Mouse (Mus musculus): ENCODE measurements around the gene Ptch2. TPM values are rescaled to one million over a fixed set of nuclear protein-coding genes. Genes with fewer than 3 reads are reported as not detected.

Gene Ptch2
- total RNA-seq, 2 experiments from 2014 or later, result 1.4 to 3.0 TPM

DNA sequence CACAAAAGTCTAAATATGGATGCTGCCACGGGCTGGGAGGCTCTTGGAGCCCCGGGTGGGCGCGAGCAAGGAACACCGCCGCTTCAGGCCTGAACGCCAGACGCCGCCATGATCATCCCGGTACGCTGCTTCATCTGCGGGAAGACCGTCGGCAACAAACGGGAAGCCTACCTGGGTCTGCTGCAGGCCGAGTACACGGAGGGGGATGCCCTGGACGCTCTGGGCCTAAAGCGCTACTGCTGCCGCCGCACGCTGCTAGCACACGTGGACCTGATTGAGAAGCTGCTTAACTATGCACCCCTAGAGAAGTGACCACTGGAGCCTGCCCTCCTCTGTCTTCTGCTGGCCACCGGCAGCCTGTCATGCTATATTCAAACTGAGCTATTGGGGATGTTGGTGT, 52.9 kb downstream of the Ptch2 start:
- DNase-seq (ENCODE audit: extremely low spot score in 1 of 2, low spot score in 1 of 2), result no peak

DNA sequence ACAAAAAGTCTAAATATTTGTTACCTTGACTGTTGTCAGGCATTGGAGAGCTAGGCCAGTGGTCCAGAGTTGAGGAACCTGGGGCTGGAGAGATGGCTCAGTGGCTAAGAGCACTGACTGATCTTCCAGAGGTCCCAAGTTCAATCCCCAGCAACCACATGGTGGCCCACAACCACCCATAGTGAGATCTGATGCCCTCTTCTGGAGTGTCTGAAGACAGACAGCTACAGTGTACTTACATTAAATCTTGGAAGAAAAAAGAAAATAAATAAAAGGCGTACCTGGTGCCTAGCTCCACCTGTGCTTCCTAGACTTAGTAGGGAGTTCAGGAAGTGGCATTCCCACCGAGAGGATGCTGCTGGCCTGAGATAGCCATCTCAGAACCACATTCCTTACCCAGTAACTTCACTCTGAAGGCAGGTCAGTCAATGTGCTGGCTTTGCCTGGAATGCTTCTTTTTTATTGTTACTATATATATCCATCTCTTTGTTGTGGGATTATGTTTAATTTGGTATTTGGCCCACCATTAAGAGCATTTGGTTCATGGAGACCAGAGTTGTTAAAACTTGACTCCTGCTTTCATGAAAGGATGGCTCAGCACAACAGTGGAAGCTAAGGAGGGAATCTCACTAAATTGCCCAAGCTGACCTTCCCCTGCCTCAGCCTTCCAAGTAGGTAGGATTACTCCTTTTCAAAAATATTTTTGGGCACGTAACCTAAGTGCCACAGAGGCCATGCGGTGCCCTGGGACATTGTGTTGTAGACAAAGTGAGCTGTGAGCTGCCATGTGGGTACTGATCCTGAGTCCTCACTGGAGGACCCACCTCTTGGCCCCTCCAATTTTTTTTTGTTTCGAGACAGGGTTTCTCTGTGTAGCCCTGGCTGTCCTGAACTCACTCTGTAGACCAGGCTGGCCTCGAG, 53.7 kb downstream of the Ptch2 start:
- DNase-seq (ENCODE audit: extremely low spot score in 1 of 2, low spot score in 1 of 2), result no peak

- DNase-seq (ENCODE audit: extremely low spot score in 1 of 2, low spot score in 1 of 2), result no peak
Observed at GRCm38 (mm10) chr4:117150212-117150733, 54.4 kb downstream of the Ptch2 start.

DNA sequence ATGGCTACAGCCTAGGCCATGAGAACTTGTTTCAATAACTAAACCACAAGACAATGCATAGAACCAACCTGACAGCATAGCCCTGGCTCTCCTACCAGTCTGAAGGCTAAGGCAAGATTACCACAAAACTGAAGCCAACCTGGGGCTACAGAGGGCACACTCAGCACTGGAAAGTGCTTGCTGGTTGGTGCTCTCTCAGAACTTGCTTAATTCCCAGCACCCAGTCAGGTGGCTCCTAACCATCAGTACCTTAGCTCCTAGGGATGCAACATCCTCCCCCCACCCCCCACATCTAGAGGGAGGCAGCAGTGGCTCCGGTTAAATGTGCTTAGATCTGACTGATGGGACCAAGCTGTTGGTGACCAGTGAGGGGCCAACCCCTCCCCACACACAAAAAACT, 55.5 kb downstream of the Ptch2 start:
- DNase-seq (ENCODE audit: extremely low spot score in 1 of 2, low spot score in 1 of 2), result no peak

DNA sequence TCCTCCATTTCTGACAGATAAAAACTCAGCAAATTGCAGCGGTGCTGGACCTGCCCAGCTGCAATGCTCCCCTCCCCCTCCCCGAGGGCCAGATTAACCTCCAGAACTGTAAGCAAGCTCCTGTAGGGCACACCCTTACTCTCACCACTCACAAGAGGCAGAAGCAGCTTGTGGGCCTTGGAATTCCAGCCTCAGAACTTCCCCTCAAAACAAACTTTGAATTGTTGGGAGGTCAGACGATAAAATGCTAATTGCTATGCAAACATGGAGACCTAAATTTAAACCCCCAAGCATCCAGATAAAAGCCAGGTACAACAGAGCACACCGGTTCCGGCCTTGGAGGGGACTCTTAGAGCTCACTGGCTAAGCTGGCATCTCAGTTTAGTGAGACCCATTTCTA, 56.8 kb downstream of the Ptch2 start:
- DNase-seq (ENCODE audit: extremely low spot score in 1 of 2, low spot score in 1 of 2), result no peak

DNA sequence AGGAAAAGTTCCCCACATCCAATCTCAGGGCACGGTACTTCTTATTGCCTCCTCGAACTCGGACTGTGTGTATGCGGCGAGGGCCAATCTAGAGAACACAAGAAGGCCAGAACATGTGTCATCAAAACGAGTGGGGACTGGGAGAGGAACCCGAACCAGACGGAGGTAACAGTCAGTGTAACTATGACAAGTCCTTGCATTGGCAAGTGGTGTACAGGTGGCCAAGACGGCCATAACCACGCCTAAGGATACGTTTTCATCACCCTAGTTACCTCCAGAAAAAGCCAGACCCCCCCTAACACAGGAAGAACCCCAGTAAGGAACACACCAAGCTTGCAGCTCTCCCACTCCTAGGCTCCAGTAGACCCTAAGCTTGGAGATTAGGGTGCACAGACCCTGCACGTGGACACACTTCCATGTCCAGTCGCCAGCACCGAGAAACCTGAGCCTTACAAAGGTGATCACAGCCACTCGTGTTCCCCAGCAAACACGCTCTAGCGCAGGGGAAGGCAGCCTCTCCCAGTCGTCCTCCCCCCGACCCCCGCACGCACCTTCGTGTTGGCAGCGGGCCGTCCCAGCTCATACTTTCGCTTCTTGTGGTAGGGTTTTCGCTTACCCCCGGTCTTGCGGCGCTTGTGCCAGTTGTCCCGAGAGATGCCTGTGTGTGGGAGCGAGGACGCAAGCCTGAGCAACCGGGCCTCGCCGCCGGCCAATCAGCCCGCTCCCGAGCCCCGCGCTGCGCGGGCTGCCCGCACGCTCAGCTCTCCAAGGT, 59.3 kb downstream of the Ptch2 start:
- no peak for DNase-seq (ENCODE audit: extremely low spot score in 1 of 2, low spot score in 1 of 2)

DNA sequence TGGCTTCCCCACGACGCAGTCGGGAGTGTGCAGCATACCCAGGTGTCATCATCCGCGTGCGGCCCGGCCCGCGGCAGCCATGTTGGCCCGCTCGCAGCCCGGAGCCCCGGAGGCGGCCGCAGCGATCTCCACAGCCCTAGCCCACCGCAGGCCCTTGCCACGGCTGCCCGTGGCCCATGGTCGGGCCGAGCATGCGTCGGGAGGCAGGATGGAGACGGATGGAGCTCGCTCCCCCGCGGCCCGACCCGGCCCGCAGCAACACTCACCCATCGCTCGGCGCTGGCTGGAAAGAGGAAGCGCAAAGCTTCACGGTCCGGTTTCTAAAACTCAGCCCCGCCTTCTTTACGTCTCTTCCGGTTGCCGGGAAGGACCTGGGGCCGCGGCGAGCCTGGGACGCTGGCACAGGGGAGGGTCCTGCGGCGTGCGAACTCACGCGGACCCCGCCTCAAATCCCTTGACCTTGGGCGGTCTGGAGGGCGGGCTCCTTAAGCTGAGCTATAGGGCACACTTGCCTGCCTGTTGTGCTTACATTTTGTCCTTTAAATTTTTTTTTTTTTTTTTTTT, 60.0 kb downstream of the Ptch2 start, which contains the start of gene Rps8:
Gene Rps8, minus strand, starts transcription at position 452 of the 564 bp plus-strand sequence.
- DNase-seq (ENCODE audit: extremely low spot score in 1 of 2, low spot score in 1 of 2), result peak; percentile 76 to 82

- no peak for DNase-seq (ENCODE audit: extremely low spot score in 1 of 2, low spot score in 1 of 2)
Observed at GRCm38 (mm10) chr4:117156372-117156771, 60.5 kb downstream of the Ptch2 start.

DNA sequence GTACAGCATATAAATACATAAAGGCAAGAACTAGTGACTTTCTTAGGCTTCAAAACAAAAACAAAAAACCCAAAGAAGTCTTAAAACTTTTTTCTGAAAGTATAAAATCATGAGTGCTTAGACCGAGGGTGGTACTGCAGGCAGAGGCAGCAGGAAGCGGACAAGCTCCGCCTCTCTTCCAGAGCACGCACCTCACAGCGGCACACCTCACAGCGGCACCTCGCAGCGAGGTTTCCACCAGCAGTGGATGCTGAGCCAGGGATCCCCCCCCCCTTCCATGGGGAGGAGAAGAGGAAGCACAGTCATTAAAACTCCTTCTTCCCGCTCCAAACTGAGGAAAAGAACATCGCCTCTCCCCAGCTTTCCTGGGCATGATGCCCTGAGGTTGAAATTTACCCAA, 63.8 kb downstream of the Ptch2 start:
- DNase-seq (ENCODE audit: extremely low spot score in 1 of 2, low spot score in 1 of 2), result no peak

GRCm38 (mm10) chr4:117161183-117161582, 65.3 kb downstream of the Ptch2 start:
- no peak for DNase-seq (ENCODE audit: extremely low spot score in 1 of 2, low spot score in 1 of 2)

Small RNA genes lying within 50 kb of the gene (microRNA-seq; reads per million reads assigned to microRNA genes)
- 0 reads per million in 2 experiments for gene Gm22398

Other genes with a start within 250 kb of the Ptch2 start
- gene Zswim5, start 218.7 kb upstream of the Ptch2 start, total RNA-seq (2021), result 10 to 100 TPM; 17.1 to 17.9 TPM
- gene Urod, start 101.7 kb upstream of the Ptch2 start, total RNA-seq (2021), result 10 to 100 TPM; 56.9 to 66.1 TPM
- 10 to 100 TPM; 41.5 to 49.4 TPM for gene Hectd3, start 100.8 kb upstream of the Ptch2 start, total RNA-seq (2021)
- gene Eif2b3, start 76.7 kb upstream of the Ptch2 start, total RNA-seq (2021), result 10 to 100 TPM; 20.6 to 21.2 TPM
- 10 to 100 TPM; 10.5 to 12.1 TPM for gene Btbd19, start 29.6 kb downstream of the Ptch2 start, total RNA-seq (2021)
- under 1 TPM; 0.27 to 0.75 TPM for gene Tctex1d4, start 30.7 kb downstream of the Ptch2 start, total RNA-seq (2021)
- 10 to 100 TPM; 10.9 to 11.9 TPM for gene Plk3, start 37.9 kb downstream of the Ptch2 start, total RNA-seq (2021)
- gene Rps8, start 60.2 kb downstream of the Ptch2 start, total RNA-seq (2021), result 100 to 1,000 TPM; 437 to 521 TPM
- gene Kif2c, start 86.6 kb downstream of the Ptch2 start, total RNA-seq (2021), result under 1 TPM; 0.47 TPM
- 1 to 10 TPM; 4.6 to 6.0 TPM for gene Tmem53, start 155.9 kb downstream of the Ptch2 start, total RNA-seq (2021)
- under 1 TPM; 0.52 to 0.79 TPM for gene Armh1, start 156.1 kb downstream of the Ptch2 start, total RNA-seq (2021)